Mouse (Mus musculus): ENCODE data around the gene Olfr279.

Gene Olfr279

GRCm38 (mm10) chr15:98492102-98492501, at the start of gene Olfr279:
Olfr279 (plus strand) TSS chr15:98492402.
- no peak for DNase-seq

- no peak for DNase-seq
Measured at GRCm38 (mm10) chr15:98444561-98444960, 47.6 kb upstream of the Olfr279 start.

GRCm38 (mm10) chr15:98448521-98448920, 43.7 kb upstream of the Olfr279 start:
- DNase-seq, result peak; percentile 57

GRCm38 (mm10) chr15:98452288-98452687, 39.9 kb upstream of the Olfr279 start, which contains the start of gene Olfr281:
Olfr281 (plus strand) TSS chr15:98452588.
- no peak for DNase-seq

- DNase-seq, result no peak
Measured at GRCm38 (mm10) chr15:98469596-98469995, 22.6 kb upstream of the Olfr279 start, which contains the start of gene OR5BS1P. OR5BS1P (plus strand) TSS chr15:98469896.

GRCm38 (mm10) chr15:98471539-98471938, 20.7 kb upstream of the Olfr279 start:
- DNase-seq, result no peak

GRCm38 (mm10) chr15:98474958-98475357, 17.2 kb upstream of the Olfr279 start:
- no peak for DNase-seq

GRCm38 (mm10) chr15:98475382-98475781, 16.8 kb upstream of the Olfr279 start:
- DNase-seq, result peak; percentile 34

GRCm38 (mm10) chr15:98476281-98476680, 15.9 kb upstream of the Olfr279 start:
- no peak for DNase-seq

- no peak for DNase-seq
Measured at GRCm38 (mm10) chr15:98479568-98480102, 12.6 kb upstream of the Olfr279 start.

- no peak for DNase-seq
Measured at GRCm38 (mm10) chr15:98482701-98483100, 9.5 kb upstream of the Olfr279 start, which contains the start of gene Lalba. Lalba (minus strand) TSS chr15:98482721.

GRCm38 (mm10) chr15:98483907-98484886, 8.0 kb upstream of the Olfr279 start:
- DNase-seq, result no peak

- DNase-seq, result no peak
Measured at GRCm38 (mm10) chr15:98486433-98487021, 5.7 kb upstream of the Olfr279 start.

GRCm38 (mm10) chr15:98491332-98491731, 870 bp upstream of the Olfr279 start:
- no peak for DNase-seq

GRCm38 (mm10) chr15:98497631-98498030, 5.4 kb downstream of the Olfr279 start:
- DNase-seq, result no peak

GRCm38 (mm10) chr15:98503317-98503716, 11.1 kb downstream of the Olfr279 start:
- DNase-seq, result no peak

GRCm38 (mm10) chr15:98504514-98504913, 12.3 kb downstream of the Olfr279 start:
- peak; percentile 70 for DNase-seq

GRCm38 (mm10) chr15:98506253-98506957, 14.2 kb downstream of the Olfr279 start:
- DNase-seq, result no peak

- DNase-seq, result no peak
Measured at GRCm38 (mm10) chr15:98507321-98507720, 15.1 kb downstream of the Olfr279 start.

- no peak for DNase-seq
Measured at GRCm38 (mm10) chr15:98509387-98509786, 17.2 kb downstream of the Olfr279 start.

- peak; percentile 79 for DNase-seq
Measured at GRCm38 (mm10) chr15:98510438-98511385, 18.5 kb downstream of the Olfr279 start.

Measured in kidney, adult 18-20 months (tissue).